Mouse (Mus musculus): ENCODE results near the gene Cblb. TPM values are rescaled to one million over a fixed set of nuclear protein-coding genes. Genes with fewer than 3 reads are reported as not detected.

The Cblb gene
- polyA plus RNA-seq, 1 experiment, result 6.8 TPM

GRCm38 (mm10) chr16:52080619-52081395 is 49.8 kb downstream of the Cblb start:
- peaks cover 28% of the 10 kb centered on the region for H3K79me3 ChIP-seq (ENCODE audit: low read depth)
- no peaks in the 10 kb centered on the region for H3K27me3 ChIP-seq (ENCODE audit: control insufficient read depth, insufficient read depth, insufficient read length)
- no peak for TF ChIP-seq CEBPB (IDR thresholded peaks at IDR 0.05; ENCODE audit: low read depth)
- no peak for TF ChIP-seq MYOG (IDR thresholded peaks at IDR 0.05; ENCODE audit: control insufficient read depth, extremely low read depth, insufficient read length)
- TF ChIP-seq MYOD1 (IDR thresholded peaks at IDR 0.05; ENCODE audit: control insufficient read depth, insufficient read length, low read depth), result no peak
- no peak for TF ChIP-seq USF1 (IDR thresholded peaks at IDR 0.05; ENCODE audit: low read depth)
- TF ChIP-seq MAX (IDR thresholded peaks at IDR 0.05), result no peak
- no peak for TF ChIP-seq FOSL1 (IDR thresholded peaks at IDR 0.05; ENCODE audit: insufficient read depth, low read length, poor library complexity, severe bottlenecking)
- no peak for TF ChIP-seq CTCF (IDR thresholded peaks at IDR 0.05; ENCODE audit: control insufficient read depth, insufficient read depth, insufficient read length)
- H3ac ChIP-seq (ENCODE audit: control insufficient read depth, insufficient read length, low read depth), result no peak overlapping the region
- H3K79me2 ChIP-seq (ENCODE audit: control insufficient read depth, insufficient read depth), result peaks cover 80% of the 10 kb centered on the region
- no peak overlapping the region for H3K4me3 ChIP-seq (ENCODE audit: insufficient read depth, poor library complexity, severe bottlenecking)
- H3K36me3 ChIP-seq (ENCODE audit: control insufficient read depth, insufficient read depth), result no peaks in the 10 kb centered on the region

DNA sequence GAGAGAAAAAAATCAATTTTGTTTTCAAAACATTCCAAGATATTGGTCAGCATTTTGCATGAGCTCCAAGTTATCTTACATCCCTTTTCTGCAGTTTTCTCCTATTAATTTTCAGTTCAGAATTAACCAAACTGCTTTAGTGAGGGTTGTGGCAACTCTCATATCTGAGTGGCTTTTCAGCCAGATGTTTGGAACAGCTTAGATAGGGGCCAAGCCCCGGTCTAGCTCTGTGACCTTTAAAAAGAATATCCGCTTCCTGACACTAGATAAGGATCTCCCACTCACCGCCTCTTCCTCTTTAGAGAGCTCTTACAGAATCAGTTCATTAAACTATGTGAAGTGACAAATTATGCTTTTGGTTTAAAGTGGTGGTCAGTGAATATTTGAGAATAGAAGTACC is 50.7 kb downstream of the Cblb start:
- no peak for TF ChIP-seq MYOD1 (IDR thresholded peaks at IDR 0.05; ENCODE audit: control insufficient read depth, insufficient read length, low read depth)
- TF ChIP-seq CTCF (IDR thresholded peaks at IDR 0.05; ENCODE audit: control insufficient read depth, insufficient read depth, insufficient read length), result no peak
- TF ChIP-seq FOSL1 (IDR thresholded peaks at IDR 0.05; ENCODE audit: insufficient read depth, low read length, poor library complexity, severe bottlenecking), result no peak
- TF ChIP-seq CEBPB (IDR thresholded peaks at IDR 0.05; ENCODE audit: low read depth), result no peak
- no peak for TF ChIP-seq USF1 (IDR thresholded peaks at IDR 0.05; ENCODE audit: low read depth)
- TF ChIP-seq MAX (IDR thresholded peaks at IDR 0.05), result no peak
- no peak for TF ChIP-seq MYOG (IDR thresholded peaks at IDR 0.05; ENCODE audit: control insufficient read depth, extremely low read depth, insufficient read length)
- no peaks in the 10 kb centered on the region for H3K27me3 ChIP-seq (ENCODE audit: control insufficient read depth, insufficient read depth, insufficient read length)
- H3K79me3 ChIP-seq (ENCODE audit: low read depth), result peaks cover 27% of the 10 kb centered on the region

GRCm38 (mm10) chr16:52086793-52087450 is 55.9 kb downstream of the Cblb start:
- no peak overlapping the region for H3K4me3 ChIP-seq (ENCODE audit: insufficient read depth, poor library complexity, severe bottlenecking)
- no peak for TF ChIP-seq CTCF (IDR thresholded peaks at IDR 0.05; ENCODE audit: control insufficient read depth, insufficient read depth, insufficient read length)
- TF ChIP-seq MAX (IDR thresholded peaks at IDR 0.05), result no peak
- TF ChIP-seq FOSL1 (IDR thresholded peaks at IDR 0.05; ENCODE audit: insufficient read depth, low read length, poor library complexity, severe bottlenecking), result no peak
- no peak for TF ChIP-seq MYOG (IDR thresholded peaks at IDR 0.05; ENCODE audit: control insufficient read depth, extremely low read depth, insufficient read length)
- H3ac ChIP-seq (ENCODE audit: control insufficient read depth, insufficient read length, low read depth), result no peak overlapping the region
- H3K27me3 ChIP-seq (ENCODE audit: control insufficient read depth, insufficient read depth, insufficient read length), result no peaks in the 10 kb centered on the region
- H3K36me3 ChIP-seq (ENCODE audit: control insufficient read depth, insufficient read depth), result peaks cover 4% of the 10 kb centered on the region
- H3K79me3 ChIP-seq (ENCODE audit: low read depth), result peaks cover 19% of the 10 kb centered on the region
- peaks cover 58% of the 10 kb centered on the region for H3K79me2 ChIP-seq (ENCODE audit: control insufficient read depth, insufficient read depth)

More for the DNA sequence above, 50.7 kb downstream of the Cblb start:
- Histone ChIP-seq H3K36me3 (ENCODE audit: control insufficient read depth, insufficient read depth) (no peaks in the 10 kb centered on the region), H3K79me2 (ENCODE audit: control insufficient read depth, insufficient read depth) (peaks cover 80% of the 10 kb centered on the region), H3K4me3 (ENCODE audit: insufficient read depth, poor library complexity, severe bottlenecking) (no peak overlapping the region), H3ac (ENCODE audit: control insufficient read depth, insufficient read length, low read depth) (no peak overlapping the region)

DNA sequence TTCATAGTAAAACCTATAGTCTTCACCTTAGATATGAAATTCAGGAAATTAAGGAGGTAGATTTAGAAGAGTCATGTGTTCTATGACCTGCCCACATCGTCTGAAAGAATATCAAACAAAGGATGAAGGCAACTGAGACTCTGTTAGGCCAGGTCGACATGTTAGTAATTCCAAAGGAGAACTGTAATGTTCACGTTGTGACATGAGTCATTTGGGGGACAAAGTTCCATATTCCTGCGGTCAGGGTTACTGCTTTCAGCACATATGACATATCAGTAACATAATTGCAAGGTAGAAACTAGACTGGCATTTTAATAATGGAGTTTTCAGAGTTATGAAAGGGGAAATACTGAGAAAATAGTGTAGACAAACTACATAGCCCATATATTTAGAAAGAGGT is 58.3 kb downstream of the Cblb start:
- Histone ChIP-seq H3K79me2 (ENCODE audit: control insufficient read depth, insufficient read depth) (peaks cover 58% of the 10 kb centered on the region), H3ac (ENCODE audit: control insufficient read depth, insufficient read length, low read depth) (no peak overlapping the region), H3K79me3 (ENCODE audit: low read depth) (peaks cover 16% of the 10 kb centered on the region), H3K4me3 (ENCODE audit: insufficient read depth, poor library complexity, severe bottlenecking) (no peak overlapping the region), H3K36me3 (ENCODE audit: control insufficient read depth, insufficient read depth) (peaks cover 10% of the 10 kb centered on the region), H3K27me3 (ENCODE audit: control insufficient read depth, insufficient read depth, insufficient read length) (no peaks in the 10 kb centered on the region)
- no peak for TF ChIP-seq MYOG (IDR thresholded peaks at IDR 0.05; ENCODE audit: control insufficient read depth, extremely low read depth, insufficient read length)
- TF ChIP-seq MAX (IDR thresholded peaks at IDR 0.05), result no peak
- TF ChIP-seq CTCF (IDR thresholded peaks at IDR 0.05; ENCODE audit: control insufficient read depth, insufficient read depth, insufficient read length), result no peak
- TF ChIP-seq FOSL1 (IDR thresholded peaks at IDR 0.05; ENCODE audit: insufficient read depth, low read length, poor library complexity, severe bottlenecking), result no peak
- TF ChIP-seq USF1 (IDR thresholded peaks at IDR 0.05; ENCODE audit: low read depth), result no peak
- no peak for TF ChIP-seq CEBPB (IDR thresholded peaks at IDR 0.05; ENCODE audit: low read depth)
- TF ChIP-seq MYOD1 (IDR thresholded peaks at IDR 0.05; ENCODE audit: control insufficient read depth, insufficient read length, low read depth), result no peak

- H3K36me3 ChIP-seq (ENCODE audit: control insufficient read depth, insufficient read depth), result peaks cover 10% of the 10 kb centered on the region
- H3K27me3 ChIP-seq (ENCODE audit: control insufficient read depth, insufficient read depth, insufficient read length), result no peaks in the 10 kb centered on the region
- TF ChIP-seq MYOD1 (IDR thresholded peaks at IDR 0.05; ENCODE audit: control insufficient read depth, insufficient read length, low read depth), result no peak
- TF ChIP-seq MAX (IDR thresholded peaks at IDR 0.05), result no peak
- TF ChIP-seq FOSL1 (IDR thresholded peaks at IDR 0.05; ENCODE audit: insufficient read depth, low read length, poor library complexity, severe bottlenecking), result no peak
- no peak for TF ChIP-seq CTCF (IDR thresholded peaks at IDR 0.05; ENCODE audit: control insufficient read depth, insufficient read depth, insufficient read length)
- no peak for TF ChIP-seq CEBPB (IDR thresholded peaks at IDR 0.05; ENCODE audit: low read depth)
- no peak for TF ChIP-seq MYOG (IDR thresholded peaks at IDR 0.05; ENCODE audit: control insufficient read depth, extremely low read depth, insufficient read length)
- TF ChIP-seq USF1 (IDR thresholded peaks at IDR 0.05; ENCODE audit: low read depth), result no peak
- no peak overlapping the region for H3K4me3 ChIP-seq (ENCODE audit: insufficient read depth, poor library complexity, severe bottlenecking)
- H3K79me2 ChIP-seq (ENCODE audit: control insufficient read depth, insufficient read depth), result peaks cover 58% of the 10 kb centered on the region
- H3K79me3 ChIP-seq (ENCODE audit: low read depth), result peaks cover 19% of the 10 kb centered on the region
- no peak overlapping the region for H3ac ChIP-seq (ENCODE audit: control insufficient read depth, insufficient read length, low read depth)
These were observed 59.9 kb downstream of the Cblb start for GRCm38 (mm10) chr16:52090899-52091298.
